ENCODE assay signal across 18 mouse cellular contexts in genomic region chr10:14100847-14101246, GRCm38 (mm10).
"Had no signal": no experiment of that assay in that cellular context is flagged by ENCODE, and none has a peak within 500 bp of the region (broad histone marks: within the 10 kb centered on the region; RNA-seq: fewer than 3 reads in every experiment).

No protein-coding gene starts in this region.

- H3K4me3 ChIP-seq: midbrain, embryonic 10.5 days; midbrain, embryonic 12.5 days; myocyte; neural tube, embryonic 12.5 days had no signal

- H3K36me3 ChIP-seq: midbrain, embryonic 10.5 days; midbrain, embryonic 12.5 days; neural tube, embryonic 12.5 days had no signal

- DNase-seq: lung, adult 18-20 months; lung, embryonic 14.5 days; lung, postnatal 10 days; lung, postnatal 4 days; midbrain, embryonic 14.5 days; retina, postnatal 1 day; right cerebral cortex, adult 18-20 months; right cerebral cortex, postnatal 25 days; right cerebral cortex, postnatal 4 days; spleen, adult 18-20 months; thymus, adult 18-20 months; thymus, postnatal 14 days; thymus, postnatal 36 days had no signal

- H3K9me3 ChIP-seq: midbrain, embryonic 10.5 days; midbrain, embryonic 12.5 days; neural tube, embryonic 12.5 days had no signal

- H3K27me3 ChIP-seq: midbrain, embryonic 12.5 days; neural tube, embryonic 12.5 days had no signal

- H3K9ac ChIP-seq: lung, embryonic 14.5 days; midbrain, embryonic 12.5 days; neural tube, embryonic 12.5 days had no signal

- ATAC-seq: midbrain, embryonic 16.5 days had no signal

- H3K4me1 ChIP-seq: midbrain, embryonic 12.5 days; neural tube, embryonic 12.5 days had no signal

- H3K4me2 ChIP-seq: lung, embryonic 14.5 days; midbrain, embryonic 12.5 days; neural tube, embryonic 12.5 days had no signal

- H3K27ac ChIP-seq: midbrain, embryonic 10.5 days; midbrain, embryonic 12.5 days; neural tube, embryonic 12.5 days had no signal
